Mouse (Mus musculus) lung, adult 2 months (tissue): Measurements from ENCODE around the gene Prok1.

Experiments
- CTCF ChIP-seq: fragments of 200-500 bp; IDR thresholded peaks from 2 replicates; pipeline ENCODE4 v1.5.1; 2011; ENCODE audit warnings: mild to moderate bottlenecking, low read length, control low read depth; ENCODE audit not compliant: insufficient read depth
- POLR2A ChIP-seq: fragments of 200-500 bp; IDR thresholded peaks from 2 replicates; pipeline ENCODE4 v1.6.1; 2011; ENCODE audit warnings: low read depth, mild to moderate bottlenecking, control low read depth, low read length, borderline replicate concordance; ENCODE audit errors: extremely low read depth

- no peak for TF ChIP-seq POLR2A
- no peak for TF ChIP-seq CTCF
These were observed 27.4 kb upstream of the Prok1 start for GRCm38 (mm10) chr3:107266814-107267345.
